Mouse (Mus musculus): Measurements from ENCODE around the gene Ihh. TPM values are rescaled to one million over a fixed set of nuclear protein-coding genes. Genes with fewer than 3 reads are reported as not detected.

Ihh gene
- polyA plus RNA-seq, 1 experiment from 2014 or later, result 0.17 TPM

DNA sequence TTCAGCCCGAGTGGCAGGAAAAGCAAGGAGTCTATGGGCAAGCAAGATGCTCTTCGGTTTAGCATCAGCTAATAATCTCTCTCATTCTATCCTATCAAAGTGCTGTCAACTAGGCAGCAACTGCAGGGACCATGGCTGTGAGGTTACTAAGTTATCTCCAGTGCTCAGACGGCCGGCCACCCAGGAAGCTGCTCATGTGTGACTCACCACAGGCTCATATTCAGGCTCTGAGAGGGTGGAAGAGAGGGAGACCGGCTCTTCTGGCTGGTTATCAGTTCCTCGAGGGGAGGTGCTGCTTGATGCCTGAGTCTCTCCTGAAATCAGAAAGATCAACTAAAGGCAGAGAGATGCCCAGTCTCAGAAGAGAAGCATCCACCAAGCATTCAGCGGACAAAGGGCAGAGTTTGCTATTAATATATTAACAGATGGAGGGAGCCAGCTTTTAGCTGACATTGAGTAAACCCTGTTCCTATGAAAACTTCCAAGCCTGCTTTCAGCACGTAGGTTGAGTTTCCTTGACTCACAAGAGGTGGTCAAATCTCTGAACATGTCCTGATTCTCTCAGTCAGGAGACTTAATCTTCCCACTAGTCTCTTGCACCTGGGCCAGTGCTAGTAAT is 16.6 kb upstream of the Ihh start:
- H3K4me1 ChIP-seq (ENCODE audit: control insufficient read depth, insufficient read depth, low read length), result 0 out of 2 replicates have a peak, but pooled peaks cover 3% of the 10 kb centered on the region
- H3K36me3 ChIP-seq (ENCODE audit: control insufficient read depth, insufficient read depth), result no peaks in the 10 kb centered on the region
- no peak for ATAC-seq (replicated peaks; ENCODE audit: extremely low read depth, insufficient read depth, low FRiP score)
- no peaks in the 10 kb centered on the region for H3K9me3 ChIP-seq (replicated peaks; ENCODE audit: control insufficient read depth, low read length)
- H3K27ac ChIP-seq (ENCODE audit: low read length), result no peak overlapping the region
- no peak overlapping the region for H3K9ac ChIP-seq (ENCODE audit: low read length)
- no peak overlapping the region for H3K4me3 ChIP-seq (ENCODE audit: low read length)
- WGBS, result 39% methylated on average over 8 of the region's 8 CpGs
- H3K4me2 ChIP-seq (ENCODE audit: low read depth, low read length), result no peak overlapping the region
- H3K27me3 ChIP-seq (ENCODE audit: control insufficient read depth, insufficient read depth, low read length), result peaks cover 4% of the 10 kb centered on the region

DNA sequence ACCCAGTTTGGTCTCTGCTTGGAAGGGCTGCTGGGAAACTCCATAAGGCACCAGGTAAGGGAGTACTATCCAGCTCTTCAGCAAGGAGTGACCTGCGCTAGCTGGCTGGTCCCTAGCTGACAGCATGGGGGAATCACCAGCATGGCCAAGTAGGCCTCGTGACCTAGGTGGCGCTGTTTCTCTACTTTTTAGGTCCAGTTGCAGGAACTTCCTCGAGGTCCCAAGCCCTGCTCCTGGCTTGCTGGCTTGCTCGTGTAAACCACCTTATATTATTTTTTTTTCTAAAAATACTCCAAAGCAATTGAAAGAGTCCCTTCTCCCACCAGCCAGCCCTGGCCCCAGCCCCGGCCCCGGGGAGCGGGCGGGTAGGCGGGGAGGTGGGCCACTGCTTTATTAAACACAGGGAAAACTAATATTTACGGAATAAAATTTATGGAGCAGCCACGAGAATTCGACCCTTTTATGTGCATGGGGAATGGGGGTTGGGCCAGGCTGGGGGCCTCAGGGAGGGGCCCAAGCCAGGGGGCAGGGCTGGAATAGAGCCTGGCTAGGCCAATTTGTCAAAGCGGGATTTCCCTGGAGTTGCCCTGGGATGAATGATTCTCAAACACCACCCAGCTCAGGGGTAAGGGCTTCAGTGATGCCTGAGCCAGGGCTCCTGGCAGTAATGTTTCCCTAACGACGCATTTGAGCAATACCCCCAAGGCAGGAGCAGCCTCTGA is 13.2 kb upstream of the Ihh start:
- WGBS, result 14% methylated on average over 16 of the region's 16 CpGs
- ATAC-seq (replicated peaks; ENCODE audit: extremely low read depth, insufficient read depth, low FRiP score), result peak; percentile 55
- H3K4me1 ChIP-seq (ENCODE audit: control insufficient read depth, insufficient read depth, low read length), result 0 out of 2 replicates have a peak, but pooled peaks cover 3% of the 10 kb centered on the region

DNA sequence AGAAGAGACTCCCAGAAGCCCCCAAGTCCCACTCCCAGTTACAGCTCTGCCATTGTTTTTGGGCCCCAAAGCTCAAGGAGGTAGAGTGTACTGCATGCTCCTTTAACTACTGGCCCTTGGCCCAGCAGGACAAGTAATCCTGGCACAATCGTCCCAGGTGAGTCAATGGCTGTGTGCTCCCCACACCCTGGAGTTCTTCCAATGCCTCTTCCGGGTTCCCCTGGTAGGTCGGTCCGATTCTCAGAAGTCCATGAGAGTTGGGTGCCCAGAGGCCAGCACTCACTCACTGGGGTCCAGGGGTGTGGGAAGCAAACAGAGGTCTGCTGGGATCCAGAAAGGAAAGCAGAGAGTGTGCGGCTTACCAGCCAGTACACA is 11.4 kb upstream of the Ihh start:
- H3K4me3 ChIP-seq (ENCODE audit: low read length), result no peak overlapping the region
- H3K36me3 ChIP-seq (ENCODE audit: control insufficient read depth, insufficient read depth), result no peaks in the 10 kb centered on the region
- no peak overlapping the region for H3K27ac ChIP-seq (ENCODE audit: low read length)
- H3K4me1 ChIP-seq (ENCODE audit: control insufficient read depth, insufficient read depth, low read length), result 0 out of 2 replicates have a peak, but pooled peaks cover 3% of the 10 kb centered on the region
- ATAC-seq (replicated peaks; ENCODE audit: extremely low read depth, insufficient read depth, low FRiP score), result no peak
- no peak overlapping the region for H3K4me2 ChIP-seq (ENCODE audit: low read depth, low read length)
- peaks cover 17% of the 10 kb centered on the region for H3K27me3 ChIP-seq (ENCODE audit: control insufficient read depth, insufficient read depth, low read length)
- 81% methylated on average over 5 of the region's 5 CpGs for WGBS
- no peak overlapping the region for H3K9ac ChIP-seq (ENCODE audit: low read length)
- H3K9me3 ChIP-seq (replicated peaks; ENCODE audit: control insufficient read depth, low read length), result no peaks in the 10 kb centered on the region

More for the DNA sequence above, 13.2 kb upstream of the Ihh start:
- peaks cover 10% of the 10 kb centered on the region for H3K27me3 ChIP-seq (ENCODE audit: control insufficient read depth, insufficient read depth, low read length)
- no peak overlapping the region for H3K27ac ChIP-seq (ENCODE audit: low read length)
- no peaks in the 10 kb centered on the region for H3K9me3 ChIP-seq (replicated peaks; ENCODE audit: control insufficient read depth, low read length)
- H3K36me3 ChIP-seq (ENCODE audit: control insufficient read depth, insufficient read depth), result no peaks in the 10 kb centered on the region
- peak overlapping the region; percentile 27 for H3K4me3 ChIP-seq (ENCODE audit: low read length)
- H3K4me2 ChIP-seq (ENCODE audit: low read depth, low read length), result peak overlapping the region; percentile 59
- peak overlapping the region; percentile 50 for H3K9ac ChIP-seq (ENCODE audit: low read length)

DNA sequence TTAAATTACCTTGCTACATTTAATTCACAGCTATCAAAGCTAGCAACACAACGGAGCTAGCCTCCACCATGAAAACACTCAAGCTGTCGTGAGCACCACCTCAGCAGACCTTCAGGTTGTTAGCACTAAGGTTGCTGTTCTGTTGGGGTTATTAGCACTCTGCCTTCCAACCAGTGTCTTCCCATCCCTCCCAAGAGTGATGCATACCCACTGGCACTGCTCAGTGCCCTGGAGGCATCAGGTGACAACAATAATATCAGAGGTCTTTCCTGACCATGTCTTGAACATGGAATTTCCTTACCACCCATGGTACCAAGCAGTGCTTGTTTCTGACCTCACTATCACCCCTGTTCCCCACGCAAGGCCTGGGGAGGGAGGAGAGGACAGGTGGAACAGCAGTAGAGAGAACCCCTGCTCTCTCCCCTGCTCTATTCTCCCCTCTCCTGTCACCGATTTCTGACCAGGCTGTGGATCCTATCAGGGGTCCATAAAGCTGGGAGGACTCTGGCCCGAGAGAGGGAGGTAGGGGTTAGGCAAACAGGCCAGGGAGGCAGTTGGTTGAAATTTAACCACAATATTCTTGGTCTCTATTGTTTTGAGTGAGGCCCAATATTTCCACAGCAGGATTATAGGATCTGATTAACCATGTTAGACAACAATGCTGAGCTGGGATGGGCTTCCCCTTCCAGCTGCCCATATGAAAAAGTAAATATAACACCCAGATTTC is 10.8 kb upstream of the Ihh start:
- no peak overlapping the region for H3K4me3 ChIP-seq (ENCODE audit: low read length)
- no peaks in the 10 kb centered on the region for H3K9me3 ChIP-seq (replicated peaks; ENCODE audit: control insufficient read depth, low read length)
- H3K4me1 ChIP-seq (ENCODE audit: control insufficient read depth, insufficient read depth, low read length), result 0 out of 2 replicates have a peak, but pooled peaks cover 3% of the 10 kb centered on the region
- no peak overlapping the region for H3K4me2 ChIP-seq (ENCODE audit: low read depth, low read length)
- H3K36me3 ChIP-seq (ENCODE audit: control insufficient read depth, insufficient read depth), result no peaks in the 10 kb centered on the region
- peaks cover 17% of the 10 kb centered on the region for H3K27me3 ChIP-seq (ENCODE audit: control insufficient read depth, insufficient read depth, low read length)
- WGBS, result 81% methylated on average over 5 of the region's 5 CpGs
- no peak overlapping the region for H3K27ac ChIP-seq (ENCODE audit: low read length)
- H3K9ac ChIP-seq (ENCODE audit: low read length), result no peak overlapping the region
- no peak for ATAC-seq (replicated peaks; ENCODE audit: extremely low read depth, insufficient read depth, low FRiP score)

DNA sequence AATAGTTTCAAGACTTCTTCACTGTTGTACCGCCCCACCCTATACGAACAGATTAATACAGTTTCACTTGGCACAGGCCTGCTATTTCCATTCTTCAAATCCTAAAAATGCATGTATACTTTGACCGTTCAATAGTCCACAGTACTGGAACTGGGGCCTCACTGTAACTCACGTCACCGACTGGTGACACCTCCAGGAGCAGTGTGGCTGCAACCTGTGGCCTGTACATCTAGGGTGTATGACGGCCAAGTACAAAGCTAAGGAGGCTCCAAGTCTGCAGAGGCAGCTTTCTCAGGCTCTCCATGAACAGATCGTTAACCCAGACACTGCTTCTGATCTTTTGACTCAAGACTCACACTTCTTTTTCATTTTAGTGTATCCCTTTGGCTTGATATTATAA is 10.2 kb upstream of the Ihh start:
- WGBS, result 83% methylated on average over 7 of the region's 7 CpGs
- H3K4me1 ChIP-seq (ENCODE audit: control insufficient read depth, insufficient read depth, low read length), result 0 out of 2 replicates have a peak, but pooled peaks cover 3% of the 10 kb centered on the region
- no peak overlapping the region for H3K4me3 ChIP-seq (ENCODE audit: low read length)
- ATAC-seq (replicated peaks; ENCODE audit: extremely low read depth, insufficient read depth, low FRiP score), result no peak
- H3K27ac ChIP-seq (ENCODE audit: low read length), result no peak overlapping the region
- H3K9ac ChIP-seq (ENCODE audit: low read length), result no peak overlapping the region
- no peak overlapping the region for H3K4me2 ChIP-seq (ENCODE audit: low read depth, low read length)
- no peaks in the 10 kb centered on the region for H3K9me3 ChIP-seq (replicated peaks; ENCODE audit: control insufficient read depth, low read length)
- no peaks in the 10 kb centered on the region for H3K36me3 ChIP-seq (ENCODE audit: control insufficient read depth, insufficient read depth)
- H3K27me3 ChIP-seq (ENCODE audit: control insufficient read depth, insufficient read depth, low read length), result peaks cover 20% of the 10 kb centered on the region

DNA sequence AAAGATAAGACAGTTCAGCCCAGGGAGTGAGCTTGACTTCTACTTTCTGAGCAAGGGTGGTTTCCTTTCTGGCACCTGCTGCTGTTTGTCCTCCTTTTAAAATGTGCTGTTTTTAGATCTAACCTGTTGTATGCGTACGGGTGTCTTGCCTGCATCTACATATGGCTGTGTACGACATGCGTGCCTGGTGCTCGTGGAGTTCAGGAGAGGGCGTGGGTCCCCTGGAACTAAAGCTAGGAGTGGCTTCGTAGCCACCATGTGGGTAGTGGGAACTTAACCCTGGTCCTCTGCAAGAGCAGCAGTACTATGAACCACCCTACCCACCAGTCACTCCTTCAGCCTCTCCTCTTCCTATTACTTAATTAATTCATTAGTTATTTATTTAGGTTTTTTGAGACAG is 8.6 kb upstream of the Ihh start:
- WGBS, result 76% methylated on average over 7 of the region's 7 CpGs
- Histone ChIP-seq H3K9ac (ENCODE audit: low read length) (no peak overlapping the region), H3K4me1 (ENCODE audit: control insufficient read depth, insufficient read depth, low read length) (0 out of 2 replicates have a peak, but pooled peaks cover 3% of the 10 kb centered on the region), H3K9me3 (replicated peaks; ENCODE audit: control insufficient read depth, low read length) (no peaks in the 10 kb centered on the region), H3K36me3 (ENCODE audit: control insufficient read depth, insufficient read depth) (no peaks in the 10 kb centered on the region), H3K27ac (ENCODE audit: low read length) (no peak overlapping the region), H3K4me3 (ENCODE audit: low read length) (no peak overlapping the region), H3K4me2 (ENCODE audit: low read depth, low read length) (no peak overlapping the region), H3K27me3 (ENCODE audit: control insufficient read depth, insufficient read depth, low read length) (peaks cover 28% of the 10 kb centered on the region)
- no peak for ATAC-seq (replicated peaks; ENCODE audit: extremely low read depth, insufficient read depth, low FRiP score)

DNA sequence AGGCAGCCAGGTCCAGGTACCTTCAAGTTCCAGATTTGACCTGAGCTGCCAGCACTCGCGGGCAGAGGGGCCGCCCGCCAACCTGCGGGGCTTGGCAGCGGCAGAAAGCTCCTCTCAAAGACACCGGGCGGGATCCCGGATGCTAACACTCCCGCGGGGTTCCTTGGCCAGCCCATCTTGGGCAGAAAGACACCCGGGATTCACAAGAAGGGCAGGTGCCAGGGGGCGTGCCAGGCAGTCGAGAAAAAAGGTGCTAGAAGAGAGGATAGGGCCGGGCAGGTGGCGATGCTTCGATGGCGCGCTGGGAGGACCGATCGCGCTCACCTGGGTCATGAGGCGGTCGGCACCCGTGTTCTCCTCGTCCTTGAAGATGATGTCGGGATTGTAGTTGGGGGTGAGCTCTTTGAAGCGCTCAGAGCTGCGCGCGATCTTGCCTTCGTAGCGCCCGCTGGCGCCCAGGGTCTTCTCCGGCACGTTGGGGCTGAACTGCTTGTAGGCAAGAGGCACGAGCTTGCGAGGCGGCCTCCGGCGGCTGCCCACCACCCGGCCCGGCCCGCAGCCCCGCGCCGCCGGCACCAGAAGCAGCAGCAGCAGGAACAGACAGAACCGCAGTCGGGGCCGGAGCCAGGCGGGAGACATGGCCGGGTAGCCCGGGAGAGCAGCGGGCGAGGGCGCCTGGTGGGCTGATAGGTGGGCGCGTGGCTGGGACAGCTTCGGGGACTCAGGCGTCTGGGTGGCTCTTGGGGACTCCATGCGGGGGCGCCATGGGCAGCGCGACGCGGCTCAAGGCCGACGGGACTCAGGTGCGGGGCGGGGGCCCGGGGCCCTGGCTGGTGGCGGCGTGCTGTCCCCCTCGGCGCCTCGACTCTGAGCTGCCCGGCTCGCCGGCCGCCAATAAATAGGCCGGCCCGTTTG is 639 bp downstream of the Ihh start:
- no peaks in the 10 kb centered on the region for H3K9me3 ChIP-seq (replicated peaks; ENCODE audit: control insufficient read depth, low read length)
- WGBS, result under 1% methylated on average over 82 of the region's 84 CpGs
- peaks cover 26% of the 10 kb centered on the region for H3K4me1 ChIP-seq (ENCODE audit: control insufficient read depth, insufficient read depth, low read length)
- H3K27me3 ChIP-seq (ENCODE audit: control insufficient read depth, insufficient read depth, low read length), result peaks cover 94% of the 10 kb centered on the region
- ATAC-seq (replicated peaks; ENCODE audit: extremely low read depth, insufficient read depth, low FRiP score), result no peak
- H3K4me2 ChIP-seq (ENCODE audit: low read depth, low read length), result peak overlapping the region; percentile 62
- no peak overlapping the region for H3K27ac ChIP-seq (ENCODE audit: low read length)
- H3K4me3 ChIP-seq (ENCODE audit: low read length), result peak overlapping the region; percentile 45
- H3K36me3 ChIP-seq (ENCODE audit: control insufficient read depth, insufficient read depth), result no peaks in the 10 kb centered on the region
- H3K9ac ChIP-seq (ENCODE audit: low read length), result no peak overlapping the region

DNA sequence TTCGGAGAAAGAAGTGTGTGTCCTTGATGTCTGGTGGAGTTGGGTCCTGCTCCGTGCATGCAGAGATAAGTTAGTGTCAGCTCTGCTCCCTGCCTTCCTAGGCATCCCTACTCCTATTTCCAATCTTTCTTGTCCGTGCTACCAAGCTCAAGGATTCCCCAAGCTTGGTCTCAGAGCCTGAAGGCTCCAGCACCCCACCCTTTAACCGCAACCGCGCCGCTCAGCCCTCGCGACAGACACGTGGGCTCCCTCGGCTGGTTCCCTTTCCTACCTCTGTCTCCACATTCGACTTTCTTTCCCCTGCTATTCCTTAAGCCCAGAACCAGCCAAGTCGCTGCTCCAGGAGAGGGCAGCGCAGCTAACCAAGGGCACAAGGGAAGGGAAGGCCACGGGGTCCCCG is 1.4 kb downstream of the Ihh start:
- H3K27me3 ChIP-seq (ENCODE audit: control insufficient read depth, insufficient read depth, low read length), result peaks cover 97% of the 10 kb centered on the region
- H3K9ac ChIP-seq (ENCODE audit: low read length), result no peak overlapping the region
- peak overlapping the region; percentile 45 for H3K4me3 ChIP-seq (ENCODE audit: low read length)
- no peaks in the 10 kb centered on the region for H3K36me3 ChIP-seq (ENCODE audit: control insufficient read depth, insufficient read depth)
- no peak overlapping the region for H3K27ac ChIP-seq (ENCODE audit: low read length)
- 1% methylated on average over 16 of the region's 16 CpGs for WGBS
- no peaks in the 10 kb centered on the region for H3K9me3 ChIP-seq (replicated peaks; ENCODE audit: control insufficient read depth, low read length)
- peaks cover 26% of the 10 kb centered on the region for H3K4me1 ChIP-seq (ENCODE audit: control insufficient read depth, insufficient read depth, low read length)
- peak overlapping the region; percentile 62; the same call in 1 of the 2 replicates for H3K4me2 ChIP-seq (ENCODE audit: low read depth, low read length)
- ATAC-seq (replicated peaks; ENCODE audit: extremely low read depth, insufficient read depth, low FRiP score), result no peak

Data from heart, embryonic 16.5 days (tissue).